Mouse (Mus musculus) layer of hippocampus, adult 9-10 months (tissue): ENCODE measurements around the gene Kif24.

ENCODE experiments used
- DNase-seq: peaks from one replicate; pipeline ENCODE4 v3.0.0; 2022; ENCODE audit warnings: low spot score

Gene Kif24

GRCm38 (mm10) chr4:41464345-41465286, at the start of gene Kif24, which contains the start of gene Nudt2:
TSS of gene Kif24 (minus strand) at chr4:41464887.
TSS of gene Nudt2 (plus strand) at chr4:41465151.
- peak; percentile 98 for DNase-seq

GRCm38 (mm10) chr4:41513714-41514113, 49.0 kb upstream of the Kif24 start:
- no peak for DNase-seq

DNA sequence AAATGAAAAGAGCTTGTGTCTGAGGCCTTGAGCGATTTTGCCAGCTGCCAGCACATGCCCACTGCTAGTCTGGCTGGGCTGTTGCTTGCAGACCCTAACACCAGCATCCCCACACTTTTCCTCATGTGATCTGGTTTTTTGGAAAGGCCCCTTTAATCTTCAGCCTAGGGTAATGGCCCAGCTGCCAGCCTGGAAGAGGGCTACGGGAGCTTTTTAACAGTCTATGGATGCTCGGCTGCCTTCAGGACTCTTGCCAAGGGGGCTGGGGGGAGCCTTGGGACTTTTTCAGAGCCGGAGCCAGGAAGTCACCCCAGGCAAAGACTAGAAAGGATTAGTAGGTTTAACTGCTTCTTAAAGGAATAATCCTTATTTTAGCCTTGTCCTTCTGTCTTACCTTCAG, 48.6 kb upstream of the Kif24 start:
- no peak for DNase-seq

GRCm38 (mm10) chr4:41507998-41508397, 43.3 kb upstream of the Kif24 start:
- no peak for DNase-seq

DNA sequence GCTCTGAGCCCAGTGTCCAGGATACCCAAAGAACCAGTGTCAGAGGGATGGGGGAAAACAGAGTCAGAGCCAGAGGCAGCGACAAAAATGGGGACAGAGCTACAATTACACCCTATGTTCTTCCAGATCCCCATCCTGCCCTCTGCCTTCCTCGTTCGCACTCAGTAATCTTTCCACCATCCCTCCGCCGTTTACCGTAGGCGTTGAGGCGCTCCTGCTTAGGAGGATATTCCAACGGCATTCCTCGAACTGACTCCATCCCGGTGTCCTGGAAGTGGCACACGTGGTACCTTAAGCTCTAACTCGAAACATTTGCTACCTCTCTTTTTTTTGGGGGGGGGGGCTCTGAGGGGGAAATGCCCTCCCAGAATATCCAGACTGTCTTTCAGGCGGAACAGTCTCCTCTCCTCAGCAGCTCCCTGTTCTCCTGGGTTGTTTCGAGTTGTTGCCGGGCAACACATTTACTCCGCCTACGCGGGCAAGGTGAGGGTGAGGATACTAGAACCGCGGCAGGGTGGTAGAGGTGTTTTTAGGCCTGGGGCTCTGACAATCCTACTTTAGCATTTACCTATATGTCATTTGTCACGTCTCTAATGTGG, 42.7 kb upstream of the Kif24 start:
- DNase-seq, result no peak

DNA sequence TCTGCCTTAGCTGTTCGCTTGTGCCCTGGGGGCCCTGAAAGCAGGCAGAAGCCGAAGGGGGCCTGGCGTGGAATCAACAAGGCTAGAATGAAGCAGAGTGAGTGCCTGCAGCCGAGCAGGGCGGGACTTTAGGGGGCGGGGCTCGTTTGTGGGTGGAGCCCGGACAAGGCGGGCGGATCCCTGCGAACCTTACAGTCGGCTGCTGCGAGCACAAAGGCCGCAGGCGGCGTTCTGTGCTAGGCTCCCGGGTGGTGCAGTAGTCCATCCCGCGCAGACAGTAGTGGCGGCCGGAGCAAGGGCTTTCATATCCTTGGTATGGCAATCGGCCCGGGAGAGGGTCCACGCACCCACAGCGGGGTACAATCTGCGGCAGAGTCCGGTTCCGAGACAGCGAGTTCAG, 42.2 kb upstream of the Kif24 start:
- DNase-seq, result no peak

GRCm38 (mm10) chr4:41506156-41506555, 41.5 kb upstream of the Kif24 start:
- no peak for DNase-seq

DNA sequence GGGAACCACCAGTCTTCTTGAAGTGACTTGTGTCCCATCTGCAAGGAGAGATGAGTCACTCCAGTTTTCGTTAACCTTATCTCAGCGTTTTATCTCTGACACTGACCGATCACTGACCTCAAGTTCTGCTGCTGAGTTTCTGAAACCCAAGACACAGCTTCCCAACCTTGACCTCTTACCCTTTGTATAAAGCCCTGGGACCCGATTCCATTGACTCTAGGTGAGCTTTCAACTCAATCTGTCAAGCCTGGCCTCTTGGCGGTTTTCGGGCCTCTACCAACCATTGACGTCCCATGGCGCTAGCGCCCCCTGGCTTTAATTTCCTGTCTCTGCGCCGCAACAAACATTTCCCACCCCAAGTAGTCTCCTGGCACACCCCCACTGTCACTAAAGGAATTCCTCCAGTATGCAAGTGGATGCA, 40.5 kb upstream of the Kif24 start:
- DNase-seq, result no peak

DNA sequence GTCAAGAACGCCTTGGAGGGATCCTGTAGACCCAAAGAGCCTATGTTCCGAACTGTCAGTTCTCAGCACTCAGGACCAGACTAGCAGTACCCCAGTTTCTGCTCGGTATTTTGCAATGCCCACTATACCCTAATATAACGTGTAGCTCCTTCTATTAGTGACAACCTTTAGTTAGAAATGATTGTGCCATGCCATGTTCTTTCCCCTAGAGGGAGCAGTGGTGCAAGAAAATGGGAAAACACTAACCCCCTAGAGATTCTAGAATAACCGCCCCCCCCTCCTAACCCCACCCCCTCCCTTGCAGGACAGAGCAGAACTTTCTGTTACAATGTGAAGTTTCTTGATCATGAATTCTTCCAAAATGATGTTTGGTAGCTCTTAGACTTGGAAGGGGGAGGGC, 39.6 kb upstream of the Kif24 start:
- DNase-seq, result no peak

DNA sequence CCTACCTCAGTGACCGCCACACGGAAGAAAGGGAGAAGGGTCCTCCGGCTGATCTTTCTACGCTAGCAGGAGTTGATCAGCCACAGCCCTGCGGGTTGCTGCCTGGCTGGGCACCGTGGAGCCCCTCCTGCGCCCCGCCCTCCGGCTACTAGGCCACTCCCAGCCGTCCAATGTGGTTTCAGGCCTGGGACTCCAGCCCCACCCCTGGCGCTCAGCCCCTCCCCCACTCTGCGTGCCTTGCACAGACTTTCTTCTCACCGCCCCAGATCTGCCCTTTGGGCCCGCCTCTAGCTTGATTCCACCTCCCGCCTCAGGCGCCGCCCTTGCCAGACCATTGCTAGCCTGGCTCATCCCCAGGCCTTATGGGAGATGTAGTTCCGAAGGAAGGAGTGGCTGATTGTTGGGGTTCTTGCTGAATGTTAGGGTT, 38.3 kb upstream of the Kif24 start, which contains the start of gene AI464131:
TSS of gene AI464131 (minus strand) at position 91 of the 427 bp plus-strand sequence.
- peak; percentile 79 for DNase-seq

DNA sequence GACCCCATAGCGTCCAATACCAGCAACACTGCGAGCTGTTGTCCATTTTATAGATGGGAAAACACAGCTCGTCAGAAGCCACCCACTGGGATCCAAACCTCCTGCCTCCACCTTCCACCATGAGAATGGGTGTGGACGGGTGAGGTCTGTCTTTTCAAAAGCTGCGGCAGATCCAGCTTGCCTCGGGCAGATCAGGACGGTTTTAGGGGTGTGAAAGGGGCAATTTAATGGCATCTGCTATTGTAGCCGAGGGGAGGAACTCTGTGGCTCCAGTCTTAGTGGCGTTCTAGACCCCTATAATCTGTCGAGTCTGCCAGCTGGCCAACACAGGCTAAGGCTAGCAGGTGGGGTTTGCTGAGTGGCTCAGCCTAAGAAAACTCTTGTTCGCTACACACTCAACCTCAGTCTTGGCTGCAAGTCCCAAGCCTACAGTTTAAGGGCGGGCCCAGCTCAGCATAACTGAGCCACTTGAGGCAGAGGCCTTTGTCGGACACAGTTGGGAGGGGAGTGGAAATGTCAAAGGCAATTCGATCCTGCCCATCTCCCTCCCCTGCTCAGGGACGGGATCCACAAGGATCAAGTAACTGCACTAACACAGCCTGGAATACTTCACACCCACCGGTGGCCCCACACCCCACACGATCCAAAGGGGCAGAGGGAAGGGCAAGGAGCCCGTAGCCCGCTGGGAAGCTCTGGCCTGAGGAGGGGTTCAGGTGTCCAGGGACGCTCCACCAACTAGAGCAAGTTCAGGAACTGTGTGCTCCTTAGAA, 37.7 kb upstream of the Kif24 start:
- no peak for DNase-seq

- DNase-seq, result no peak
Observed at GRCm38 (mm10) chr4:41500787-41501186, 36.1 kb upstream of the Kif24 start.

GRCm38 (mm10) chr4:41499619-41500018, 34.9 kb upstream of the Kif24 start:
- no peak for DNase-seq

GRCm38 (mm10) chr4:41498921-41499391, 34.3 kb upstream of the Kif24 start:
- no peak for DNase-seq

DNA sequence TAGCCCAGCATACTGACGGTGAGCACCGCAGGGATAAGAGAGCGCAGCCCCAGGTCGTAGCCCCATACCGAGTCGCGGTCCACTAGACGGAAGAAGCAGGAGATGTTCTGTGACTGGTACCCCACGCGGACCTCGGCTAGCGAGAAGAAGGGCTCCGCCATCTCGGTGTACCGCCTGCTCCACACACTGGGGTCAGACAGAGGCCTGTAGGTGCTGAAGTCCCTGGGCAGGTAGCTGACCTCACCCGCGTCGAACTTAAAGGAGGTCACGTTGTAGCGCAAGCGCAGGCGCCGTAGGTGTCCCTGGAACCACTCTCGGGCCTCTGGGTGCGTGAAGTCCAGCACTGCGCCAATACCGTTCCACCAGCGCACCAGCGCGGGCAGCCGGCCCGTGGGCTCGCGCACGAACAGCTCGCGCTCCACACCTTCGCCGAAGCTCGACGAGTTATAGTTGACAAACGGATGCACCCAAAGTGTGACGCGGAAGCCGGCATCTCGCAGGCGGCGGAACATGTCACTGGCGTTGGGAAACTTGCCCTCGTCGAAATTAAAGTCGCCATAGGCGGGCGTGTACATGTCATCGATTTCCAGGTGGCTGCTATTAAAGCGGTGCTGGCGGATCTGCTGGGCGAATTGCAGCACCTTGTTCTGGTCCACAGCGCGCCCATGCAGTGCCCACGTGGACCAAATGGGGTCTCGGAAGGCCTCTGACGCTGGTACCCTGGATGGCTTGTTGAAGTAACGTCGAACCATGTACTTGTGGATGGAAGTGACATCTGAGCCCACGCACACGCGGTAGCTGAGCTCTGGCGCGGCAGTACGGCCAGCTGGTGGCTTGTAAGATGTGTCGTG, 33.5 kb upstream of the Kif24 start:
- no peak for DNase-seq

DNA sequence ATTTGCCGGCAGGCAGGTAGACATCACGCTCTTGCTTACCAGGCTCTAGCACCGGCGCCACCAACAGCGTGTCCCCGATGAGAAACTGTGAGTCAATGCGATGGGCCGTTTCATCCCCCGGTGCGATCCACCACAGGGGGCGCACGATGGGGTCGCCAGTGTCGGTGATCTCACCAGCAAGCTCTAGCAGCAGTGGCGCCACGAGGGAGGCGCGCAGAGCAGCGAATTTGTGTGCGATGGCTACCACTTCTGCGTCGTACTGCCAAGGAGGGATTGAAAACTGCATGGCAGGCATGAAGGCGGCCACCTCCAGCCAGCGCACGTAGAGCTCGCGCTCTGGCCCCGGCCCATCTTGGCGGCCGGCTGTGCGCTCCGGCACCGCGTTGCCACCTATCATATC, 32.9 kb upstream of the Kif24 start:
- no peak for DNase-seq

DNA sequence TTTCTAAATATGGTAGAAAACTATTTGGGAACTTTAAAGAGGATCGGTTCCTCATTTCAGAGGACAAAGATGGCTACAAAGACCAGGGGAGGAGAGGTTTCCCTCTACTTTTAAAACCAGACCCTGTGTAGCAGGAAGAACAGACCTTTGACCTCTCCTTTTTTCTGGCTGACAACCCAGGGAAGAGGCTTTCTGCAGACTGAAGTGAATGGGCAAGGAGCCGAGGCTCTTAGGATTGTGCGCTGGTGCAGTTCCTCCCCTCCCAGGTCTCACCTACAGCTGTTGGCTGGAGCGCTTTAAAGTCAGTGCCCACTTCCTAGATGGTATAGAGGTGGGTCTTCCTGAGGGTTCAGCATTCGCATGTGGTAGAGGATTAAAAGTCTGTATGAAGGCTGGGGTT, 32.4 kb upstream of the Kif24 start:
- no peak for DNase-seq

DNA sequence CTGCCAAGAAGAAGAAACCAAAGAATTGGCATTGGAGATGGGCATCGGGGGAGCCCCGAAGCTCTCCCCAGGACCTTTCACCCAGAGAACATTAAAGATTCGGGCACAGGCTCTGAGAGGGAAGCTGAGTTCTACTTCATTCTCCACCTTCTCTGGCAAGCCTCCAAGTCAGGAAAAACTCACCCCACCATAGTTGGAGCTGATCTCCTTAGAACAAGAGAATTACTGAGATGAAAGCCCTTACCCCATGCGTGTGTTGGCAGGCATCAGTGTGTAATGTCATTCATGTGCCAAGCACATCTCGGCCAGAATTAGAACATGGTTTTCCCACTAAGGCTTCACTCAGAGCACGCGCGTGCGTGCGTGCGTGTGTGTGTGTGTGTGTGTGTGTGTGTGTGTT, 31.2 kb upstream of the Kif24 start:
- DNase-seq, result no peak

- no peak for DNase-seq
Observed at GRCm38 (mm10) chr4:41495076-41495475, 30.4 kb upstream of the Kif24 start.

DNA sequence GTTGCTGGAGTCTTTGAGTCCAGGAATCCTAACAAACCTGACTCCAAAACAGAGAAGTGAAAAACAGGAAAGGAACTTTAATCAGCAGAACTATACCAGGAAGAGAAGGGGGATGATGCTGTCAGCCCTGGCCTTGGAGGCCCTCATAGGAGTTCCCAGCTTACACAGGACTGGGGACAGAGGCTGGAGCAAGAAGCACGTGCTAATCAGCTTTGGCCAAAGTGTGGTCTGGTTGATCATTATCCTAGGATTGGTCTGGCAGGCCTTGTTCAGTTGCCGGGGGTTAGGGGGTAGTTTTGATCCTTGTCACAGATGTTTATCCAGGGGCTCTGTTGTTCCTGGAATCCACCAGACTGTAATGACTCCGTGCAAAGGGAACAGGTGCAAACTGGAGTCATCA, 29.7 kb upstream of the Kif24 start:
- no peak for DNase-seq

GRCm38 (mm10) chr4:41493464-41494116, 28.9 kb upstream of the Kif24 start:
- no peak for DNase-seq
